Mouse (Mus musculus): ENCODE measurements around the gene Psmb7.

Gene Psmb7

GRCm38 (mm10) chr2:38643625-38644427 lies at the start of gene Psmb7:
Gene Psmb7, minus strand, starts transcription at chr2:38644087.
- DNase-seq = peak; percentile 95

- peak; percentile 41 for DNase-seq
Measured at GRCm38 (mm10) chr2:38691542-38691941, 47.7 kb upstream of the Psmb7 start.

GRCm38 (mm10) chr2:38689881-38690280 lies 46.0 kb upstream of the Psmb7 start:
- no peak for DNase-seq

GRCm38 (mm10) chr2:38688791-38689520 lies 45.1 kb upstream of the Psmb7 start:
- peak; percentile 38 for DNase-seq

- no peak for DNase-seq
Measured at GRCm38 (mm10) chr2:38685746-38686145, 41.9 kb upstream of the Psmb7 start.

GRCm38 (mm10) chr2:38683083-38683482 lies 39.2 kb upstream of the Psmb7 start:
- no peak for DNase-seq

- no peak for DNase-seq
Measured at GRCm38 (mm10) chr2:38682209-38682608, 38.3 kb upstream of the Psmb7 start.

GRCm38 (mm10) chr2:38678947-38679346 lies 35.1 kb upstream of the Psmb7 start:
- DNase-seq = no peak

GRCm38 (mm10) chr2:38675366-38675969 lies 31.6 kb upstream of the Psmb7 start:
- DNase-seq = peak; percentile 11

GRCm38 (mm10) chr2:38672496-38672895 lies 28.6 kb upstream of the Psmb7 start:
- no peak for DNase-seq

GRCm38 (mm10) chr2:38668802-38669580 lies 25.1 kb upstream of the Psmb7 start:
- peak; percentile 49 for DNase-seq

- DNase-seq = no peak
Measured at GRCm38 (mm10) chr2:38661398-38661797, 17.5 kb upstream of the Psmb7 start.

- DNase-seq = peak; percentile 84
Measured at GRCm38 (mm10) chr2:38658338-38658836, 14.5 kb upstream of the Psmb7 start.

- DNase-seq = no peak
Measured at GRCm38 (mm10) chr2:38653694-38654093, 9.8 kb upstream of the Psmb7 start.

GRCm38 (mm10) chr2:38653293-38653619 lies 9.4 kb upstream of the Psmb7 start:
- DNase-seq = no peak

GRCm38 (mm10) chr2:38652565-38653292 lies 8.8 kb upstream of the Psmb7 start:
- no peak for DNase-seq

GRCm38 (mm10) chr2:38652098-38652497 lies 8.2 kb upstream of the Psmb7 start:
- no peak for DNase-seq

GRCm38 (mm10) chr2:38650340-38650739 lies 6.5 kb upstream of the Psmb7 start:
- no peak for DNase-seq

GRCm38 (mm10) chr2:38647661-38648060 lies 3.8 kb upstream of the Psmb7 start:
- DNase-seq = no peak

GRCm38 (mm10) chr2:38647201-38647606 lies 3.3 kb upstream of the Psmb7 start:
- DNase-seq = no peak

- peak; percentile 83 for DNase-seq
Measured at GRCm38 (mm10) chr2:38645936-38646335, 2.0 kb upstream of the Psmb7 start.

- DNase-seq = no peak
Measured at GRCm38 (mm10) chr2:38641761-38642160, 2.1 kb downstream of the Psmb7 start.

Measured in lung, postnatal 10 days (tissue).